Mouse (Mus musculus) lung, postnatal 0 days (tissue): Measurements from ENCODE around the gene Ccdc88c.

ENCODE experiments used
- CTCF ChIP-seq: IDR thresholded peaks from 2 replicates; pipeline ENCODE4 v1.5.1; 2016; ENCODE audit warnings: antibody characterized with exemption, mild to moderate bottlenecking
- EP300 ChIP-seq: IDR thresholded peaks from 2 replicates; pipeline ENCODE4 v1.6.1; 2016; ENCODE audit warnings: antibody characterized with exemption, mild to moderate bottlenecking, control low read depth

DNA sequence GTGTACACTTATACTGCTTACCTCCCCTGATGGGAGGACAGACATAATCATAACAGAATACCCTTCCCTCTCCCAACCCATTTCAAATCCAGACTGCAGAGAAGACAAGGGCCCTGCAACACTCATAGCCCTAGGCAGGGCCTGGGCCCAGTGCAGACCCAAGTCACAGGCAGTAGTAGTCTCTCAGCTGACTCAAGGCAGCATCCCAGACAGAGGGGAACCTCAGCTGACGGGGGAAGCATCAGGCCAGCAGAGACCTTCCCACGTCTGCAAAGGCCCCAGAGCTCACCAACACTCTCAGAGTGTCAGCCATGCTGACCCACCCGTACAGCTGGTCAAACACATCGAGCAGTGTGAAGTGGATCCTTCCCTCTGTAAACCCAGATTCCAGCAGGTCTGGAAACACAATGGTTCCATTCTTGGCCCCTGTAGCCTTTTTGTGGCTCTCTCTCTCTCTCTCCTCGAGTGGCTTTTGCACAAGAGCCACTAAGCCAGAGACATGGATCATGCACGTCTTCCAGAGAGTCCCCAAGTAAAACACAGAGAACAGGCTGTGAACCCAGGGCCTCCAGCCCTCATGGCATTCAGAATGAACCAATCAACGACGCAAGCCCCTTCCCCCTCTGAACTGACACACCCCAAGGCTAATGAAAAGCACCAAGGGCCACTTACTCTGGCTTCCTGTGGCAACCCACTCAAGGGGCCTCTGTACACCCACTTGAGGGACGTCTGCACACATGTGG lies 7.2 kb downstream of the Ccdc88c start:
- TF ChIP-seq EP300 (peak; percentile 61), CTCF (no peak)
